Mouse (Mus musculus): Measurements from ENCODE around the gene Fabp1.

GRCm38 (mm10) chr6:71199612-71200011 is at the start of gene Fabp1:
- no peak for TF ChIP-seq CTCF (IDR thresholded peaks at IDR 0.05)
- TF ChIP-seq POLR2A (IDR thresholded peaks at IDR 0.05; ENCODE audit: insufficient read depth, low read depth, low read length), result no peak

Data from heart, adult 2 months (tissue).